Mouse (Mus musculus) liver, embryonic 14.5 days (tissue): ENCODE data around the gene Strn4. TPM values are rescaled to one million over a fixed set of nuclear protein-coding genes. Genes with fewer than 3 reads are reported as not detected.

Experiments used
- ATAC-seq: fragments of 200-750 bp; cut with Nextera tagmentation; 2 replicates; pipeline ENCODE4 v1.8.0; 2017; ENCODE audit warnings: moderate number of reproducible peaks, mild to moderate bottlenecking, moderate library complexity; ENCODE audit not compliant: insufficient read depth
- DNase-seq, 3 experiments: peaks; one replicate each; pipeline ENCODE4 v3.0.0-alpha.2; 2012 to 2013; ENCODE audit warnings: low read depth in 3 of 3, low spot score in 3 of 3
- H3K27ac ChIP-seq: fragments of 300-500 bp; sonication (generic); 2 replicates; pipeline ENCODE4 v1.5.1; 2014; ENCODE audit warnings: moderate library complexity, mild to moderate bottlenecking, control low read depth, inconsistent platforms
- H3K27me3 ChIP-seq: fragments of 300-500 bp; sonication (generic); 2 replicates; pipeline ENCODE4 v1.6.1; 2014; ENCODE audit warnings: mild to moderate bottlenecking, low read length, moderate library complexity; ENCODE audit not compliant: control insufficient read depth, insufficient read depth
- H3K36me3 ChIP-seq: fragments of 300-500 bp; sonication (generic); replicated peaks from 2 replicates; pipeline ENCODE4 v1.6.1; 2014; ENCODE audit warnings: low read depth; ENCODE audit not compliant: control insufficient read depth, insufficient read depth
- H3K4me1 ChIP-seq, 2 experiments: fragments of 200-500 bp in 1 of 2; fragments of 300-500 bp in 1 of 2; sonication (generic) in 1 of 2; replicated peaks; 2 replicates each; pipeline ENCODE4 v1.6.1; 2012 to 2014; ENCODE audit warnings: antibody characterized with exemption in 1 of 2, inconsistent platforms in 1 of 2, low read length in 1 of 2; ENCODE audit not compliant: control insufficient read depth in 2 of 2, insufficient read depth in 2 of 2
- H3K4me2 ChIP-seq: fragments of 300-500 bp; sonication (generic); 2 replicates; pipeline ENCODE4 v1.6.1; 2014; ENCODE audit warnings: low read depth, mild to moderate bottlenecking, control low read depth, moderate library complexity
- H3K4me3 ChIP-seq, 2 experiments: fragments of 200-500 bp in 1 of 2; fragments of 300-500 bp in 1 of 2; sonication (generic) in 1 of 2; 2 replicates each; pipeline ENCODE4 v1.5.1; 2012 to 2014; ENCODE audit warnings: low read depth in 2 of 2, low read length in 2 of 2, mild to moderate bottlenecking in 2 of 2, control low read depth in 1 of 2, inconsistent platforms in 1 of 2, moderate library complexity in 1 of 2; ENCODE audit not compliant: insufficient read depth in 1 of 2
- H3K9ac ChIP-seq: fragments of 300-500 bp; sonication (generic); replicated peaks from 2 replicates; pipeline ENCODE4 v1.6.1; 2014; ENCODE audit warnings: mild to moderate bottlenecking, control low read depth, moderate library complexity
- H3K9me3 ChIP-seq: fragments of 300-500 bp; sonication (generic); 2 replicates; pipeline ENCODE4 v1.6.1; 2016; ENCODE audit warnings: low read length, mixed read lengths; ENCODE audit not compliant: control insufficient read depth
- CTCF ChIP-seq: IDR thresholded peaks from 2 replicates; pipeline ENCODE4 v1.5.1; 2016; ENCODE audit warnings: antibody characterized with exemption, low read depth, control low read depth
- EP300 ChIP-seq: IDR thresholded peaks from 2 replicates; pipeline ENCODE4 v1.6.1; 2016; ENCODE audit warnings: antibody characterized with exemption, low read depth
- WGBS: fragments of 180-500 bp; shearing (Covaris S2); extraction: QIAGEN DNeasy Blood & Tissue Kit; methylation state at CpG from one replicate; pipeline ENCODE4 v1.1.7; 2014; ENCODE audit not compliant: insufficient replicate concordance; 5-methylcytosine and 5-hydroxymethylcytosine counted together
- polyA plus RNA-seq, 2 experiments: library from polyadenylated mRNA; depleted of rRNA in 1 of 2; stranded (reverse) in 1 of 2; unstranded in 1 of 2; fragments of >200 nt; fragmentation: Nextera tagmentation in 1 of 2; extraction: Ambion mirVana in 1 of 2; gene quantifications; 2 replicates each; pipeline versions ENCODE4 v1.2.1 to v1.2.3; 2012 to 2014

Gene Strn4
- polyA plus RNA-seq, 2 experiments: 27.2 to 43.0 TPM

DNA sequence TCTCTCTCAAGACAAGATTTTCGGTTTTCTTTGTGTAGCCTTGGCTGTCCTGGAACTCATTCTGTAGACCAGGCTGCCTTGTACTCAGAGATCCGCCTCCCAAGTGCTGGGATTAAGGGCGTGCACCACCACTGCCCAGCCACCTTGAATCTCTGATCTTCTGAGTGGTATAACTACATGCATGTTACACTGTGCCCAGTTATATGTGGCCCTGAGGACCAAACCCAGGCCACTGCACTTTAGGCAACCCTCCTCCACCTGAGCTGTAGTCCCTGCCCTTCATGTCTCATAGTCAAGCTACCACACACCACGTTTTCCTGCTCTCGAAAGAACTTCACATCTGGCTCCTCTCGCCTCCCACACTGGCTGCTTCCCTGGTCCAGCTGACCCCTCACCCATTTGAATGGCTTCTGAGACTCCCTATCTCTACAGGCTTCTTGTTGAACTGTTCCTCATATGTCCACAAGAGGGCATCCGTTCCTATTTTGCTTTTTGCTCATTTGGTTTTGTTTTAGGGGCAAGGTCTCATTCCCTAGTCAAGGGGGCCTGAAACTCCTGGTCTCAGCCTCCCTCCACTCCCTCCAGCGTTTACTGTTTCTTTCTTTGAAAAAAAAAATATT, 11.2 kb upstream of the Strn4 start:
- DNase-seq (no peak), ATAC-seq (no peak)
- Histone ChIP-seq H3K9me3 (no peaks in the 10 kb centered on the region), H3K27me3 (no peaks in the 10 kb centered on the region), H3K4me1 (no peaks in the 10 kb centered on the region), H3K4me3 (no peak overlapping the region), H3K9ac (no peak overlapping the region), H3K4me2 (no peak overlapping the region), H3K36me3 (no peaks in the 10 kb centered on the region), H3K27ac (no peak overlapping the region)
- 21% methylated on average over 8 of the region's 8 CpGs for WGBS
- TF ChIP-seq EP300 (no peak), CTCF (peak; percentile 81)

DNA sequence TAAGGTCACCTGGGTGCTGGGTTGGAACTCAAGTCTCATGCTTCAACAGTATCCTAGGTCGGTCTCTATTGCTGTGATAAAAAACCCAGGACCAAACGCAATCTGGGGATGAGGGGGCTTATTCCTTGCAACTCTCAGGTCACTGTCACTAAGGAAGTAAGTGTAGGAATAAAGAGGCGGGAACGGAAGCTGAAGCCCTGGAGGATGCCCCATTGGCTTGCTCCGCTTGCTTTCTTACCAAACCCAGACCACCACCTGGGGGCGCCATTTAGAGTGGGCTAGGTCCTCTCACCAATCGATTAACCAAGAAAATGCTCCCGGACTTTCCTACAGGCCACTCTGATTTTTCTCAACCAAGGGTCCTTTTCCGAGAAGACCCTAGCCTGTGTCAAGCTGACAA, 7.8 kb upstream of the Strn4 start:
- no peak overlapping the region for H3K4me2 ChIP-seq
- H3K36me3 ChIP-seq: no peaks in the 10 kb centered on the region
- no peaks in the 10 kb centered on the region for H3K9me3 ChIP-seq
- H3K9ac ChIP-seq: no peak overlapping the region
- peaks cover 20% of the 10 kb centered on the region for H3K27me3 ChIP-seq
- WGBS: 70% methylated on average over 9 of the region's 9 CpGs
- DNase-seq: no peak
- H3K4me1 ChIP-seq: no peaks in the 10 kb centered on the region
- TF ChIP-seq EP300: no peak
- TF ChIP-seq CTCF: peak; percentile 56
- no peak for ATAC-seq
- H3K4me3 ChIP-seq: no peak overlapping the region
- H3K27ac ChIP-seq: no peak overlapping the region

DNA sequence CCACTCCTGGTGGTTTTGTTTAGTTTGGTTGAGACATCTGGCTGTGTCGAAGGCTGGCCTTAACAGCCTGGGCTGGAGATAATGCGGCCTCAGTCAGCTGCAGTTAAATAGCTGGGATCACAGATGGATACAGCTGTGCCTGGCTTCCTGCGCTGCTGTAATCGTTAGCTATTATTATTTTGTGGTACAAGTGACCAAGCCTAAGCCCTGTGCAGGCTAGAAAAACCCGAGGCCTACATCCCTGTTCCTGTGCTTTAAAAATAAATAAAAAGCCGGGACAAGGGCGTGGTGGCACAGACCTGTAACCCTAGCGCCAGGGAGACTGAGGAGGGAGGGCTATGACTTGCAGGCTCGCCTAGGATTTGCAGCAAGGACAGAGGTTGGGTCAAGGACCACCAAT, 7.0 kb upstream of the Strn4 start:
- Histone ChIP-seq H3K36me3 (no peaks in the 10 kb centered on the region), H3K27ac (no peak overlapping the region)
- ATAC-seq: no peak

DNA sequence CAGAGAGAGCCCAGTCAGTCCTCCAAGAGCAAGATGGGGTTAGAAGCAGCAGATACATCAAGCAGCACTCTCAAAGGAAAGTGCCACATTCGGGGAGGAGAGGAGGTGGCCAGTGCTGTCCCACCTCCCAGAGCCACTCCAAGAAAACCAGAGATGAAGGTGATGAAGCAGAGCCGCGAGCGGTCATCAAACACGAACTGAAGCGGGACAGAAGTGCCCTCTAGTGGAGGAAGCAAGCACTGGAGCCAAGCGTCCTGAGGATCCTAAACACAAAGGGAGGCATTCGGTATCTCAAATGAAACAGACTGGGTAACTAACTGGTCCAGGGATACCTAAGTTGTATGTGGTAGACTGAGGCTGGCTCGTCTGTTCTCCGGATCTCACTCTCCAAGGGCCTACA, 6.0 kb upstream of the Strn4 start:
- TF ChIP-seq CTCF (peak; percentile 97), EP300 (no peak)
- H3K27me3 ChIP-seq: peaks cover 20% of the 10 kb centered on the region
- 19% methylated on average over 10 of the region's 10 CpGs for WGBS
- H3K4me3 ChIP-seq: no peak overlapping the region
- H3K9ac ChIP-seq: no peak overlapping the region
- ATAC-seq (no peak; the same call in 1 of the 2 replicates), DNase-seq (peak; percentile 44 to 60 (median 46))
- H3K4me2 ChIP-seq: no peak overlapping the region
- no peak overlapping the region for H3K27ac ChIP-seq
- H3K36me3 ChIP-seq: no peaks in the 10 kb centered on the region
- no peaks in the 10 kb centered on the region for H3K9me3 ChIP-seq
- H3K4me1 ChIP-seq: no peaks in the 10 kb centered on the region

More for the DNA sequence above, 7.0 kb upstream of the Strn4 start:
- TF ChIP-seq EP300 (no peak), CTCF (no peak)
- Histone ChIP-seq H3K4me2 (no peak overlapping the region), H3K27me3 (peaks cover 20% of the 10 kb centered on the region), H3K9ac (no peak overlapping the region), H3K4me3 (no peak overlapping the region), H3K4me1 (no peaks in the 10 kb centered on the region), H3K9me3 (no peaks in the 10 kb centered on the region)
- WGBS: 77% methylated on average over 9 of the region's 9 CpGs
- no peak for DNase-seq

DNA sequence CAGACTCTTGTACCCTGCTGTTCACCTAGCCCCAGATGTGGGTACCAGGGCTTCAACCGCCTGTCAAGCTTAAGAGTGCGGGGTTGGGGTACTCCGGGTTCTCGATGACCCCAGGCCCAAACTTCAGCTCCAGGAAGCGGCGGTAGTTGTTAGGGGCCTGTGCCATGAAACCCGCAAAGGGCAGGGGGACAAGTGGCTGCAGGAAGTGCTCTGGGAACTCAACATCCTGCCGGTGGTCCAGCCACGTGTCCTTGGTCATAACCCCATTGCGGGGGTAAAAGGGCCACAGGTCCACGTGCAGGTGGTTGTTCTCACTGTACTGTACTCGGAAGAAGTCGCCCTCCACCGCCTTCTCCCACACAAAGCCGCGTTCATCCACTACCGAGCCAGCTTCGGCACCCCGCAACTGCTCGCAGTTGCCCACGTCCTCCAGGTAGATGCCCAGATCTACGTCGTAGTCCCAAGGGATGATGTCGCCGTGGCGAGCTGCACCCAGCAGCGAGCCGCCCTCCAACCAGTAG, 5.2 kb upstream of the Strn4 start:
- 58% methylated on average over 28 of the region's 28 CpGs for WGBS
- Histone ChIP-seq H3K27ac (no peak overlapping the region), H3K27me3 (peaks cover 20% of the 10 kb centered on the region), H3K9ac (no peak overlapping the region), H3K4me2 (no peak overlapping the region; the same call in 1 of the 2 replicates), H3K4me3 (no peak overlapping the region), H3K9me3 (no peaks in the 10 kb centered on the region), H3K36me3 (no peaks in the 10 kb centered on the region), H3K4me1 (peaks cover 0 to under 1% of the 10 kb centered on the region in 2 experiments; a peak in 1 of 4 replicates)
- DNase-seq (no peak), ATAC-seq (no peak)
- no peak for TF ChIP-seq CTCF
- TF ChIP-seq EP300: no peak
